Mouse (Mus musculus): ENCODE data around the gene Nr4a1.
A peak's percentile ranks its signal among the peaks of the same experiment; 100 is the strongest.

Gene Nr4a1

DNA sequence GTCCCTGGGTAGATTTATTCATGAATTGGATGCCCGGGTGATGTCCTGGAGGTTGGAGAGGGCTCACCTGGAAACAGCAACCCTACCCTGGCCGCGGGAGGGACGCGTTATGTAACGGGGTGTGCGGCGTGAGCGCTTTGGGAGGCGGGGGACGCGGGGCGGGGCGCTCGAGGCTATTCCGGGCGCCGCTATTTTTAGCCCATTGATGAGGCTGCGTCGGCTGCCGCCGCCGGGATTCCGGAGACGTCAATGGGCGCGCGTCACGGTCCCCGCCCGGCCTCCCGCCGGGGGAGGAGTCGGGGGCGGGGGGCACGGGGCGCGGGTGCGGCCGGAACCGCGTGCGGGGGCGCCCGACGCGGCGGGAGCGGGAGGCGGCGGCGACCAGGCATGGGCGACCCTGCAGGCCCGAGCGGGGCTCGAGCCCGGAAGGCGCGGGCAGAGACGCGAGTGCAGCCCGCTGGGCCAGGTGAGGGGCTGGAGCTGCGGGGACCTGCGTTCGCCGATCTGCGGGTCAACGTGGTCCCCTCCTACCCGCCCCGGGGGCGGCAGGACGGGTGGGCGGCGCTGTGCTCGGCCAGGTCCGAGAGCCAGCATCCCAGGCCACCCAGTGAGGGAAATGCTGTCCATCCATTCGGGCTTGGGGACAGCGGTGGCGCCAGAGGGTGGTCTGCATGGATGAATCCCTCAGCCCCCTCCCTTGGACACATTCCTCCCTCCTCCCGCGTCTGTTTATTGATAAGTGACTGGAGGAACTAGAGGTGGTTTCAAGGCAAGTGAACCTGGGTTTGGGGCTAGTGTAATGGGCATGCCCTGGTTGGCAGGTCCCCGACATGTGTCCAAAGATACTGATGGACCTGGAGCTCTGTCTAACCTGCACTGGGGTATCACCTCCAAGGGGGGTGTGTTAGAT is at the start of gene Nr4a1:
Nr4a1 (plus strand) TSS at position 384 of the 910 bp plus-strand sequence.
- DNase-seq (ENCODE audit: low spot score in 2 of 2), result peak in 1 of 2 experiments; percentile 33

DNA sequence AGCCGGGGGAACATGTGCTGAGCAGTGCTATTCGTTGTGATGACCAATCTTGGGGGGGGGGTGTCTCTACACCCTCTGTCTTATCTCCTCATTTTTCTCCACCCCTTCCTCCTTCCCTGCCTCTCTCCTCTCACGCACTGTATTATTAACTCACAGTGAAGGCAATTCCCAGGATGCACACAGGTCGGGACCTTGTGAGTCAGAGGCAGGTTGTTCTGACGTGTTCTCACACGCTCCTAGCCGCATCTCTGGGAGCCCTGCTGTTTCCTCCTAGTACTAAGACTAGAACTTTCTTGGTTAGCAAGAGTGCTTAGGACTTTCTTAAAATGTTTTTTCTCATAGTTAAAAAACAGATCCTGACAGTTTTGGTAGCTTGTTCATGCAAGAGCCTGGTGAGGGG is 49.3 kb upstream of the Nr4a1 start:
- DNase-seq (ENCODE audit: low spot score in 2 of 2), result no peak

DNA sequence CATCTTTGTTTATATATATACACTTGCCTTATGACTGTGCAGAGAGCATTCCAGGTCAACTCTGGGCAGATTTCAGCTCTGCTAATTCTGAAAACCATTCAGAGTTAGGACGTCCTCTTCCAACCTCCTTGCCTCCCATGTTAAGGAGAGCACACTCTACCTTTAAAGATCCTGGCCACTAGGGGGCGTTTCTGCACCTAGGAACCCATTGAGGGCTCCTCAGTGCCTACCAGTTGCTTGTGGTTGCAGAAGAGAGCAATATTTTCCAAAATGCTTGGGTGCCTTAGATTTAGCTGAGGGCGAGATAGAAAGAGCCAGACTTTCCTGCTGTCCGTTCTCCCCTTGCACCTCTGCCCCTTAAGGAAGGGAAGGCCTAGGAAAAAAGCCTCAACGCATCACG is 43.8 kb upstream of the Nr4a1 start:
- DNase-seq (ENCODE audit: low spot score in 2 of 2), result peak in 1 of 2 experiments; percentile 53

DNA sequence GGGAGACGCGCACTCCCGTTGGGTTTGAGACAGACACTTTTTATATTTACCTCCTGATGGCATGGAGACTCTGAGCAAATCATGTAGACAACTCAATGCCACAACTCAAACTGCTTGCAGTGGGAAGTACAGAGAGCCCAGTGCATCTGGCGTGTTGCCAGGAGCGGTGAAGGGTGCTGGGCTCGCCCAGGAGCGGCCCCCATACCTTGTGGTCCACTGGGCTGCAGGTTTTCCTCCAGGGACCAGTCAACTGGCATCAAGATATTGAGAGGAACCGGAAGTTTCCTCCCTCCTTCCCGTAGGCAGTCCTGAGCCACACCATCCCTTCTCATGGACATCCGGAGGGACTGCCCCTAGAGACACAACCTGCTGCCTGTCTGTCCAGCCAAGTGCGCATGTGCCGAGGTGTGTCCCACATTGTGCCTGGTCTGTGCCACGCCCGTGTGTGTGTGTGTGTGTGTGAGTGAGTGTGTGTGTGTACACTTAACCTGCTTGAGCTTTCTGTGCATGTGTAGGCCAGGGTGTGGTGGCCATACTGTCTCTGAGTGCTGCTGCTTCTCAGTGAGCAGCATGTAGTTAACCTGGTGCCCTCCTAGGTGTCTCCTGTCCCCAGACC is 43.0 kb upstream of the Nr4a1 start:
- no peak for DNase-seq (ENCODE audit: low spot score in 2 of 2)

GRCm38 (mm10) chr15:101212435-101212834 is 41.6 kb upstream of the Nr4a1 start:
- DNase-seq (ENCODE audit: low spot score in 2 of 2), result no peak

DNA sequence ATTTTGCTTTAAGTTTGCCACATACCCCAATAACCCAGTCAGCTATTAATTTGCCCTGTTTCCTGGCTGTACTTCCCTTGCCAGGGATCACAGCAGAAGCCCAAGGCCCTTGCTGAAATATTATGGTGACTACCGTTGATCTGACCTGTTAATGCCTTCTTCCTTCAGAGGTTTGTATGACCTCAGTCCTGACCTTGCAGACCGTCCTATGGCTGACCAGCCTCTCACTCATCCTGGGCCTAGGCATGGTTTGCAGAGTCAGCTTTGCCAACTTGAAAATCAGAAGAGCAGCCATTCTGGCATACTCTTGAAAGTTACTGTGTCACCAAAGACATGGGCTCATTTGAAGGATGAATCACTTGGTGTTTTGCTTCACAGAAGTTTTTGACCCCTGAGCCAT is 38.9 kb upstream of the Nr4a1 start:
- no peak for DNase-seq (ENCODE audit: low spot score in 2 of 2)

- no peak for DNase-seq (ENCODE audit: low spot score in 2 of 2)
These were observed 38.0 kb upstream of the Nr4a1 start for GRCm38 (mm10) chr15:101216036-101216435.

DNA sequence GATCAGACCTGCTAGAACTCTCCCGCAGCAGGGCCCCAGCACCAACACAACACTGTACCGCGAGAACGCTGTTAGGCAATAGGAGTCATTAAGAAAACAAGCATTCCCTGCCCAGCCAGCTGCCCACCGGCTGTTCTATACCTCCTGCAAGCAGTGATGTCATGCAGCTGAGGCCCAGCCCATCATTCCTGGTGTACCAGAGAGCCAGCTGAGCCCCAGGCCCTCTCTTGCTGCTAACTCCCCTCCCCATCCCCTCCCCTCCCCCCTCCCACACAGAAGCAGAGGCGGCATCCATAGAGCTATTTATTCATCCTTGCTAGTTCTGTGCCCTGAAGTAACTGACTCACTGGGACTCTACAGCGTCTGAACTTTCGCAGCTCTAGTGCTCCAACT is 33.2 kb upstream of the Nr4a1 start:
- no peak for DNase-seq (ENCODE audit: low spot score in 2 of 2)

- DNase-seq (ENCODE audit: low spot score in 2 of 2), result peak in 1 of 2 experiments; percentile 58
These were observed 32.6 kb upstream of the Nr4a1 start for GRCm38 (mm10) chr15:101221298-101222104.

GRCm38 (mm10) chr15:101222897-101223482 is 31.1 kb upstream of the Nr4a1 start:
- DNase-seq (ENCODE audit: low spot score in 2 of 2), result no peak

DNA sequence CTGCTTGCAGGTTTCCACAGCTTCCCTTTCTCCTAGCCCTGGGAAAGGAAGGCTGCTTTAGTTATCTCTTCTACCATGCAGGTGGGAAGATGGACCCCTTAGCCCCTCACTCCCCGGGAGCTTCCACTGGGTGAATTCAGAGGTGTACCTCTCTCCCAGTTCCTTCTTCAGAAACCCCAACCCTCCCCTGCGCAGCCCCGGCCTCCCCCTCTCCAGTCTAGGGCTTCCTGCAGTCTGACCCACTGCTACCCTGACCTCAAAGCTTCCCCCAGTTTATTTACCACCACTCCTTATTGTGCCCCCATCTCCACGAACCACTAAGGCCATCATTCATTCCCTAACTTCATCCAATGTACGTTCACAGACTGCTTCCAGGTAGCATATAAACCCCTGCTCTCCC is 30.5 kb upstream of the Nr4a1 start:
- no peak for DNase-seq (ENCODE audit: low spot score in 2 of 2)

GRCm38 (mm10) chr15:101224006-101224906 is 29.8 kb upstream of the Nr4a1 start, which contains the start of gene Grasp:
Gene Grasp (plus strand): TSS chr15:101224188.
- peak; percentile 51 to 68 for DNase-seq (ENCODE audit: low spot score in 2 of 2)

GRCm38 (mm10) chr15:101224977-101225376 is 29.1 kb upstream of the Nr4a1 start:
- no peak for DNase-seq (ENCODE audit: low spot score in 2 of 2)

GRCm38 (mm10) chr15:101227971-101228370 is 26.1 kb upstream of the Nr4a1 start:
- no peak for DNase-seq (ENCODE audit: low spot score in 2 of 2)

- no peak for DNase-seq (ENCODE audit: low spot score in 2 of 2)
These were observed 25.0 kb upstream of the Nr4a1 start for GRCm38 (mm10) chr15:101228866-101229590.

GRCm38 (mm10) chr15:101230503-101230902 is 23.6 kb upstream of the Nr4a1 start:
- no peak for DNase-seq (ENCODE audit: low spot score in 2 of 2)

DNA sequence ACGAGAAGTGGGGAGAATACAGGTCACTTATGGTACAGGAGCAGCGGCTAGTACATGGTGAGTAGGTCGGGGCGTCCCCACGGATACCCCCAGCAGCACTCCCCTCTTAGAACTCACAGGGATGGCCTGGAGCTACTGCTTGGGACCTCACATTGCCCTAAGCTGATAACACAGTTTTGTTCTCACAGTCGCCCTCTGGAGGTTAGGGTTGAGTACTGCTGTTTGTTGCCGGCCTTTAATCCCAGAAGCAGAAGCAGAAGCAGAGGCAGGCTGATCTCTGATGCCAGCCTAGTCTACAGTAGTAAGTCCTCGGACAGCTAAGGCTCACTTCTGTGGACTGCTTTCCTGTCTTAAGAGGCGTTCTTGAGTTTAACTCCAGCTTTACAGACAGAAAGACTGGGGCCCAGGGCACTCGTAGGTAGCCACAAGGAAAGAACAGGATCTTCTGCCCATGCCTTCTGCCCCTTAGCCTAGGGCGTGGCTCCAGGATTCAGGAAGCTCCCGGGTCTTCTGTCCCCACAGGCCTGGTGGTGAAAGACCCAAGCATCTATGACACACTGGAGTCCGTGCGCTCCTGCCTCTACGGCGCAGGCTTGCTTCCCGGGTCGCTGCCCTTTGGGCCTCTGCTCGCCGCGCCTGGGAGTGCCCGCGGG is 22.9 kb upstream of the Nr4a1 start:
- DNase-seq (ENCODE audit: low spot score in 2 of 2), result peak in 1 of 2 experiments; percentile 20

- DNase-seq (ENCODE audit: low spot score in 2 of 2), result no peak
These were observed 22.4 kb upstream of the Nr4a1 start for GRCm38 (mm10) chr15:101231648-101232180.

GRCm38 (mm10) chr15:101232607-101233006 is 21.5 kb upstream of the Nr4a1 start:
- DNase-seq (ENCODE audit: low spot score in 2 of 2), result no peak

Measured in spleen, postnatal 14 days (tissue).